Mouse (Mus musculus): ENCODE data around the gene Camta1.

DNA sequence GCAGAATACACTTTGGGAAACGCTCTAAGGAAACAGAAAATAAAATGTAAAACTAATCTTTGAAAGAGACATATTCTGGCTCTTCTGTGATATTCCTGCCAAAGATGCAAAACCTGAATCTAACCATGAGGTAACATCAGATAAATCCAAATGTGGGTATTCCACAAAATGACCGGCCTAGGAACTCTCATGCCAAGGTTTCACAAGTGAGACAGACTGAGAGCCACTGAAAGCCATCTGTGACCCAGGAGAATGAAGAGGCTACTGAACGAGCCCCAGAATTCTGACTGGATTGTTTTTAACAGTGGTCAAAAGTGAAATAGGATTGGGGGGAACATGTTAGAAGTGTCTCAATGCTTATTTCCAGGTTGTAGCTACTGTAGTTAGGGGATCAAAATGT, 25.8 kb downstream of the Camta1 start:
- TF ChIP-seq FLI1 (IDR thresholded peaks at IDR 0.05; ENCODE audit: low read length), result no peak
- TF ChIP-seq GATA1 (IDR thresholded peaks at IDR 0.05; ENCODE audit: borderline replicate concordance, low read length), result no peak
